Mouse (Mus musculus): ENCODE results near the gene Mepce. TPM values are rescaled to one million over a fixed set of nuclear protein-coding genes. Genes with fewer than 3 reads are reported as not detected.

Mepce gene
- polyA plus RNA-seq, 1 experiment from 2014 or later: 10.0 TPM

GRCm38 (mm10) chr5:137800917-137801316 is 13.5 kb upstream of the Mepce start:
- Histone ChIP-seq H3K4me2 (ENCODE audit: low read depth, low read length) (no peak overlapping the region), H3K4me1 (replicated peaks; ENCODE audit: control insufficient read depth, insufficient read depth, low read length) (no peaks in the 10 kb centered on the region), H3K9ac (ENCODE audit: low read length) (no peak overlapping the region), H3K36me3 (ENCODE audit: control insufficient read depth, insufficient read depth, low read length) (no peaks in the 10 kb centered on the region), H3K4me3 (ENCODE audit: low read length) (no peak overlapping the region), H3K9me3 (ENCODE audit: control insufficient read depth, low read length) (no peaks in the 10 kb centered on the region), H3K27me3 (ENCODE audit: control insufficient read depth, insufficient read depth, low read depth, low read length) (no peaks in the 10 kb centered on the region), H3K27ac (ENCODE audit: low read length) (no peak overlapping the region)
- no peak for ATAC-seq (ENCODE audit: low read depth)
- 78% methylated on average over 3 of the region's 3 CpGs for WGBS

GRCm38 (mm10) chr5:137796606-137797005 is 9.2 kb upstream of the Mepce start:
- Histone ChIP-seq H3K4me2 (ENCODE audit: low read depth, low read length) (no peak overlapping the region), H3K9ac (ENCODE audit: low read length) (no peak overlapping the region), H3K4me3 (ENCODE audit: low read length) (no peak overlapping the region), H3K36me3 (ENCODE audit: control insufficient read depth, insufficient read depth, low read length) (no peaks in the 10 kb centered on the region), H3K27me3 (ENCODE audit: control insufficient read depth, insufficient read depth, low read depth, low read length) (no peaks in the 10 kb centered on the region), H3K9me3 (ENCODE audit: control insufficient read depth, low read length) (no peaks in the 10 kb centered on the region), H3K27ac (ENCODE audit: low read length) (no peak overlapping the region), H3K4me1 (replicated peaks; ENCODE audit: control insufficient read depth, insufficient read depth, low read length) (no peaks in the 10 kb centered on the region)
- no peak for ATAC-seq (ENCODE audit: low read depth)
- 73% methylated on average over 3 of the region's 3 CpGs for WGBS

GRCm38 (mm10) chr5:137791553-137791952 is 4.1 kb upstream of the Mepce start:
- peaks cover 4% of the 10 kb centered on the region for H3K4me1 ChIP-seq (replicated peaks; ENCODE audit: control insufficient read depth, insufficient read depth, low read length)
- ATAC-seq (ENCODE audit: low read depth): no peak
- no peaks in the 10 kb centered on the region for H3K27me3 ChIP-seq (ENCODE audit: control insufficient read depth, insufficient read depth, low read depth, low read length)
- H3K4me3 ChIP-seq (ENCODE audit: low read length): no peak overlapping the region
- no peak overlapping the region for H3K4me2 ChIP-seq (ENCODE audit: low read depth, low read length)
- H3K27ac ChIP-seq (ENCODE audit: low read length): no peak overlapping the region
- H3K36me3 ChIP-seq (ENCODE audit: control insufficient read depth, insufficient read depth, low read length): no peaks in the 10 kb centered on the region
- no peaks in the 10 kb centered on the region for H3K9me3 ChIP-seq (ENCODE audit: control insufficient read depth, low read length)
- H3K9ac ChIP-seq (ENCODE audit: low read length): no peak overlapping the region

- peaks cover 16% of the 10 kb centered on the region for H3K4me1 ChIP-seq (replicated peaks; ENCODE audit: control insufficient read depth, insufficient read depth, low read length)
- H3K4me2 ChIP-seq (ENCODE audit: low read depth, low read length): no peak overlapping the region
- H3K9me3 ChIP-seq (ENCODE audit: control insufficient read depth, low read length): no peaks in the 10 kb centered on the region
- no peaks in the 10 kb centered on the region; the same call in 1 of the 2 replicates for H3K36me3 ChIP-seq (ENCODE audit: control insufficient read depth, insufficient read depth, low read length)
- 92% methylated on average over 2 of the region's 2 CpGs for WGBS
- no peak for ATAC-seq (ENCODE audit: low read depth)
- no peak overlapping the region for H3K27ac ChIP-seq (ENCODE audit: low read length)
- no peaks in the 10 kb centered on the region for H3K27me3 ChIP-seq (ENCODE audit: control insufficient read depth, insufficient read depth, low read depth, low read length)
- H3K4me3 ChIP-seq (ENCODE audit: low read length): no peak overlapping the region
- H3K9ac ChIP-seq (ENCODE audit: low read length): no peak overlapping the region
Measured at GRCm38 (mm10) chr5:137788946-137789531, 1.6 kb upstream of the Mepce start.

GRCm38 (mm10) chr5:137788171-137788570 is 716 bp upstream of the Mepce start:
- Histone ChIP-seq H3K9me3 (ENCODE audit: control insufficient read depth, low read length) (no peaks in the 10 kb centered on the region), H3K4me3 (ENCODE audit: low read length) (peak overlapping the region; percentile 57), H3K4me1 (replicated peaks; ENCODE audit: control insufficient read depth, insufficient read depth, low read length) (peaks cover 24% of the 10 kb centered on the region), H3K4me2 (ENCODE audit: low read depth, low read length) (peak overlapping the region; percentile 89), H3K9ac (ENCODE audit: low read length) (peak overlapping the region; percentile 46; the same call in 1 of the 2 replicates), H3K27ac (ENCODE audit: low read length) (no peak overlapping the region), H3K36me3 (ENCODE audit: control insufficient read depth, insufficient read depth, low read length) (peaks cover under 1% of the 10 kb centered on the region; the same call in 1 of the 2 replicates), H3K27me3 (ENCODE audit: control insufficient read depth, insufficient read depth, low read depth, low read length) (no peaks in the 10 kb centered on the region)
- 68% methylated on average over 24 of the region's 24 CpGs for WGBS
- ATAC-seq (ENCODE audit: low read depth): no peak

GRCm38 (mm10) chr5:137786109-137786942 is 1.1 kb downstream of the Mepce start:
- Histone ChIP-seq H3K4me2 (ENCODE audit: low read depth, low read length) (peak overlapping the region; percentile 89), H3K4me1 (replicated peaks; ENCODE audit: control insufficient read depth, insufficient read depth, low read length) (peaks cover 29% of the 10 kb centered on the region), H3K9ac (ENCODE audit: low read length) (peak overlapping the region; percentile 94), H3K27me3 (ENCODE audit: control insufficient read depth, insufficient read depth, low read depth, low read length) (no peaks in the 10 kb centered on the region), H3K27ac (ENCODE audit: low read length) (peak overlapping the region; percentile 99), H3K36me3 (ENCODE audit: control insufficient read depth, insufficient read depth, low read length) (peaks cover 19% of the 10 kb centered on the region), H3K9me3 (ENCODE audit: control insufficient read depth, low read length) (no peaks in the 10 kb centered on the region), H3K4me3 (ENCODE audit: low read length) (peak overlapping the region; percentile 84)
- peak; percentile 93 for ATAC-seq (ENCODE audit: low read depth)
- WGBS: under 1% methylated on average over 79 of the region's 79 CpGs

- peak; percentile 6; the same call in 1 of the 2 replicates for ATAC-seq (ENCODE audit: low read depth)
- Histone ChIP-seq H3K36me3 (ENCODE audit: control insufficient read depth, insufficient read depth, low read length) (peaks cover 25% of the 10 kb centered on the region), H3K9me3 (ENCODE audit: control insufficient read depth, low read length) (no peaks in the 10 kb centered on the region), H3K27me3 (ENCODE audit: control insufficient read depth, insufficient read depth, low read depth, low read length) (no peaks in the 10 kb centered on the region), H3K4me2 (ENCODE audit: low read depth, low read length) (peak overlapping the region; percentile 89), H3K27ac (ENCODE audit: low read length) (peak overlapping the region; percentile 99), H3K4me3 (ENCODE audit: low read length) (peak overlapping the region; percentile 84), H3K9ac (ENCODE audit: low read length) (peak overlapping the region; percentile 94), H3K4me1 (replicated peaks; ENCODE audit: control insufficient read depth, insufficient read depth, low read length) (peaks cover 33% of the 10 kb centered on the region)
- 1% methylated on average over 44 of the region's 62 CpGs for WGBS
Measured at GRCm38 (mm10) chr5:137785164-137786031, 2.1 kb downstream of the Mepce start.

- H3K36me3 ChIP-seq (ENCODE audit: control insufficient read depth, insufficient read depth, low read length): peaks cover 26% of the 10 kb centered on the region
- peak overlapping the region; percentile 89 for H3K4me2 ChIP-seq (ENCODE audit: low read depth, low read length)
- no peaks in the 10 kb centered on the region for H3K9me3 ChIP-seq (ENCODE audit: control insufficient read depth, low read length)
- H3K27ac ChIP-seq (ENCODE audit: low read length): no peak overlapping the region; the same call in 1 of the 2 replicates
- peak overlapping the region; percentile 84 for H3K4me3 ChIP-seq (ENCODE audit: low read length)
- 56% methylated on average over 14 of the region's 14 CpGs for WGBS
- peaks cover 40% of the 10 kb centered on the region for H3K4me1 ChIP-seq (replicated peaks; ENCODE audit: control insufficient read depth, insufficient read depth, low read length)
- ATAC-seq (ENCODE audit: low read depth): no peak
- H3K9ac ChIP-seq (ENCODE audit: low read length): peak overlapping the region; percentile 94
- H3K27me3 ChIP-seq (ENCODE audit: control insufficient read depth, insufficient read depth, low read depth, low read length): no peaks in the 10 kb centered on the region
Measured at GRCm38 (mm10) chr5:137784546-137784945, 2.9 kb downstream of the Mepce start.

All from lung, embryonic 16.5 days (tissue).